Mouse (Mus musculus) CD4-positive, CD25-positive, alpha-beta regulatory T cell, adult 2 months (primary cell): Measurements from ENCODE around the gene Lgr4.
A peak's percentile ranks its signal among the peaks of the same experiment; 100 is the strongest.
"Not testable (repeated sequence)": the region's sequence is repeated elsewhere in the genome, so short reads cannot be mapped to it uniquely, and the experiment has no call there.

Experiments
- DNase-seq: peaks from one replicate; pipeline ENCODE4 v3.0.0-alpha.2; 2012; ENCODE audit warnings: low read depth, low spot score

Gene Lgr4

GRCm38 (mm10) chr2:109917496-109918413 is at the start of gene Lgr4:
Gene Lgr4, plus strand, starts transcription at chr2:109917647.
- DNase-seq = peak; percentile 74

DNA sequence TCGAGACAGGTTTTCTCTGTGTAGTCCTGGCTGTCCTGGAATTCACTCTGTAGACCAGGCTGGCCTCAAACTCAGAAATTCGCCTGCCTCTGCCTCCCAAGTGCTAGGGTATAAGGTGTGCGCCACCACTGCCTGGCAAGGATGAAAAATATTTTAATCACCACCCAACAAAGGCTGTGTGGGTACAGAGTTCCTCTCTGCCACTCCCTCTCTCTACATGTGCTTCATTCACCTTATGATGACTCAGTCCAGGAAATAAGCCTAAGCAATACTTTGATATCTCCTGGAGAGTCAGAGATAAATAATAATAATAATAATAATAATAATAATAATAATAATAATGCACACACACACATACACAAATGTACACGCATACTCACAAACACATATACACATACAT is 38.0 kb upstream of the Lgr4 start:
- DNase-seq = not testable (repeated sequence)

- no peak for DNase-seq
Observed at GRCm38 (mm10) chr2:109881111-109881510, 36.3 kb upstream of the Lgr4 start.

DNA sequence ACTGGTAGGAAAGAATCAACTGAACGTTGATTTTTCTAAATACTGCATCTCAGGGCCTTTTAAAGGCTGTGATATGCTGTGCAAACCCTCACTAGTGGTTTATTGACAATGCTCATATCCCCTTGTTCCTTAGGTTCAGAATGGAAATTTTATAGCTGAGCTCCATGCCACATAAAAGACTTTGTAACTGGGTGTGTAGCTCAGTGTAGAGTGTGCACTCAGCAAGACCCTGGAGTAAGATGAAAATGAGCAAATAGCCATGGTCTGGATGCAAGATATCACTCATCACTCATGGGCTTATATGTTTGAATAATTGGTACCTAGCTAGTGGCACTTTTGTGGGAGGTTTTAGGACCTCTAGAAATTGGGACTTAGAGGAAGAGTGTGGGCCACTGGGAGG is 35.8 kb upstream of the Lgr4 start:
- no peak for DNase-seq

DNA sequence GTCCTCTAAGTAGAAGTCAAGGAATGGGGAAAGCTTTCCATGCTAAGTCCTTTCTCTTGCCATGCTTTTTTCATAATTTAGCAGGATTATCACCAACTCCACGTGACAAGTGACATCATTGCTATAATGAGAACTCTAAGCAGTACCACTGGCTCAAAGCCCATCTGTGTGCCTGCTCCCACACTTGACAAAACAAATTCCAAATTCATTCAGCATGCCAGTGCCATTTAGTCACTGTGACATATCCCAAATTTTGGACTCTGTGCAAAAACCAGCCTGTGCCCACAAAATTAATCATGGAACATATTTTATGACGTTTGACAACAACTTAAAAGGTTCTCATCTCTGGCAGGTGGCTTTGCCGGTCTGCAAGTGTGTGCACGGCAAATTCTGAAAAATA is 33.3 kb upstream of the Lgr4 start:
- DNase-seq = no peak

- DNase-seq = no peak
Observed at GRCm38 (mm10) chr2:109884507-109884906, 32.9 kb upstream of the Lgr4 start.

- DNase-seq = peak; percentile 49
Observed at GRCm38 (mm10) chr2:109890068-109890467, 27.4 kb upstream of the Lgr4 start.

DNA sequence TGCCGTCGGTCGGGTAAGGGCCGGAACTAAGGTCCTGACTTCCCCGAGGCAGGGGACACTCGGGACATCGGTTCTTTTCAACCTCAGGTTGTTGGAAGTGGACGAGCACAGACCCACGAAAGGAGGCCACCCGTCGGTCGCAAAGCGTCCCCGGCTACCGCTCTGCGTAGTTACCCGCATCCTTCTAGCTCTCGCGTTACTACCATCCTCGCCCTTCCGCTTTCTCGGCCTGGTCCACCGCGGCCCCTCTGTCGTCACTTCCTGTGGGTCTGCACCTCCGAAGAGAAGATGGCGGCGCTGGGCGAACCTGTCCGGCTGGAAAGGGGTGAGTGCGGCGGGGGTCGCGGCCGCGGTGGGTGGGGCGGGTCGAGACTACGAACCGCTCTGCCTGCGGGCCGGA is 26.9 kb upstream of the Lgr4 start, which contains the start of gene Lin7c:
Lin7c (plus strand) TSS at position 257 of the 400 bp plus-strand sequence.
- DNase-seq = peak; percentile 93

DNA sequence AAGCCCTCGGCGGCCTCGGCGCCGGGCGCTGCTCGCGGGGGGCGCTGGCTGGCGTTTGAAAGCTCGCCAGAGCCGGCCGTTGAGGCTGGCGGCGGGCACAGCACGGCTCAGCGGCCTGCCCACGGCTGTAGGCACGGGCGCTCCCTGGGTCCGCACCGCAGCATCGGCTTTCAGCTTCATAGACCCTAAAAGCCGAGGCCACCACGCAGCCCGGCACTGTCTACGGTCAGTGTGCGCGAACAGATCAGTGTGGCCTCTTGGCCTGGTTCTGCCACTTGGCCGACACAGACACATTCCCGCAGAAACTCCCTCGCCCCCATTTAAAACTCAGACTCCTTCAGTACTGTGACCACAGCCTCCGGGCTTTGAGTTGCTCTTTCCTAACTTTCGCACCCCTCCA is 26.4 kb upstream of the Lgr4 start:
- no peak for DNase-seq

GRCm38 (mm10) chr2:109891471-109891870 is 26.0 kb upstream of the Lgr4 start:
- peak; percentile 17 for DNase-seq

DNA sequence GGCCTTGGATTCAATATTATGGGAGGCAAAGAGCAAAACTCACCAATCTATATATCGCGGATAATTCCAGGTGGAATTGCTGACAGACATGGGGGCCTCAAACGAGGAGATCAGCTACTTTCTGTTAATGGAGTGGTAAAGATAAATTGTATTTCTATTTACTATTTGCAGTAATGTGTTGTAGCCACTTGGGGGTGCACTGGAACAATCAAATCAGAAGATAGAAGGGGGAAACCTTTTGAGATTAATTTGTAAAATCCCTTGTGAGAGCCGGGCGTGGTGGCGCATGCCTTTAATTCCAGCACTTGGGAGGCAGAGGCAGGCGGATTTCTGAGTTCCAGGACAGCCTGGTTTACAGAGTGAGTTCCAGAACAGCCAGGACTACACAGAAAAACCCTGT is 21.1 kb upstream of the Lgr4 start:
- peak; percentile 40 for DNase-seq

DNA sequence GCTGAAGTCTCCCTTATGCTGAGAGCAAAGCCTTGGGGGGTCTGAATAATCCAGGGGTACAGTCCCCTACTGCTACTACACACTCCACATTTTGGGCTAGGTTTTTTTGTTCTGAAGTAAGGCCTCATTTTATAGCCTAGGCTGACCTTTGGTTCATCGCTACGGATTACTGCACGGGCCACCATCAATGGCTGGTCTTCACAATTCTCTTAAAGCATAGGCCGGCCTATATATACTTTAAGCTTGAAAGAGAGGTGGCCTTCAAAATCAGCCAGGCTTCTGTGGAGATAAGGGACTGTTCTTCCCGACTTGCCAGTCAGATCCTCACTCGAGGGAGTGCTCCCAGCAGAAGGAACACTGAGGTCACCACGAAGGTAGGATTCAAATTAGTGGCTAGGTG is 14.6 kb upstream of the Lgr4 start:
- no peak for DNase-seq

DNA sequence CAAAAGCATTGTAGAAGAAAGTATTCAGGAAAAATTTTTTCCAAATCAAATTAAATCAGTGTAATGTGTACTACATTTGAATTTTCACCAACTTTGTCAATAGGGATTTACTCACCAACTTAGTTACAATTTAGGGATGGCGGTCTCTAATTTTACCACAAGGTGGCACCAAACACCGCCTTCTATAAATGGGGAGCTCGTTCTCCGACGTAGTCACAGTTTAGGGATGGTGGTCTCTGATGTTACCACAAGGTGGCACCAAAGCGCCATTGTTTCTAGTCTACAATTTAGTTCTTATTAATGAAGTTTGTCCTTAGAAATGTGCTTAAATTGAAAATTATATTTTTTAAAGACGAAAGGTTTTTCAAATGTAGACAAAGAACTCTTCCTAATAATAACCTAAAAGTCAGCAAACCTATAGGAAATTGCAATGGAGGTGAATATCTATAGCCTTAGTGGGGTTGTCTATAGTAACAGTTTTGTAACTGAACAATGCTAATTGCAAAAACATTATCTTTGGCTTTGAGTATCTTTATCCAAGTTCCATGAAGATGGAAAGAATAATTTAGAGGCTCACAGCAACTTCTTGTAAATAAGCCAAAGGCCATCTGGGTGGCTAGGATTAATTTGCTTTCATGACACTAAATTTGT is 13.2 kb upstream of the Lgr4 start:
- peak; percentile 93 for DNase-seq

DNA sequence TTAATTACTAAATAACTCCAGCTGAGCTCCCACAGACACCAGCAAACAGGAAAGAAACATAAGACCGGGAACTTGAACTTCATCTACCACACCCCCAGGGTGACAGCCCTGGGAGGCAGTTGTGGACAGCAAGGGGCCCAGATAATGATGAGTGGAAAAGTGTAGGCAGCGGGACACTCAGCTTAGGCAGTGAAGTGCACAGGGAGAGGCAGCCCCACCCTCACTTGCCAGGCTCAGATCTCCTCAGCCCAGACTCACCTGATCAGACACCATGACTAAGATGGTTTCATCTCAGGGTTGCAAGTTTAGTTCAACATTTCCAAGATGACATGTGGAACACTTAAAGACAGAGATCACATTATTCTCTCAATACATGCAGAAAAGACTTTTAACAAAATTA is 8.3 kb upstream of the Lgr4 start:
- no peak for DNase-seq

- DNase-seq = no peak
Observed at GRCm38 (mm10) chr2:109912216-109912615, 5.2 kb upstream of the Lgr4 start.

- no peak for DNase-seq
Observed at GRCm38 (mm10) chr2:109912766-109913165, 4.7 kb upstream of the Lgr4 start.

- no peak for DNase-seq
Observed at GRCm38 (mm10) chr2:109913241-109913640, 4.2 kb upstream of the Lgr4 start.

- no peak for DNase-seq
Observed at GRCm38 (mm10) chr2:109914601-109915000, 2.8 kb upstream of the Lgr4 start.

- DNase-seq = no peak
Observed at GRCm38 (mm10) chr2:109916782-109917495, 508 bp upstream of the Lgr4 start.

GRCm38 (mm10) chr2:109918592-109919262 is 1.3 kb downstream of the Lgr4 start:
- DNase-seq = no peak

- no peak for DNase-seq
Observed at GRCm38 (mm10) chr2:109920471-109920870, 3.0 kb downstream of the Lgr4 start.
